Mouse (Mus musculus) stomach, postnatal 0 days (tissue): Measurements from ENCODE around the gene Cntn5.

Experiments
- CTCF ChIP-seq: IDR thresholded peaks from 2 replicates; pipeline ENCODE4 v1.5.1; 2016; ENCODE audit warnings: antibody characterized with exemption, low read depth, mild to moderate bottlenecking, moderate library complexity
- EP300 ChIP-seq: optimal IDR thresholded peaks from 2 replicates; pipeline ENCODE3; 2016; ENCODE audit warnings: antibody characterized with exemption

DNA sequence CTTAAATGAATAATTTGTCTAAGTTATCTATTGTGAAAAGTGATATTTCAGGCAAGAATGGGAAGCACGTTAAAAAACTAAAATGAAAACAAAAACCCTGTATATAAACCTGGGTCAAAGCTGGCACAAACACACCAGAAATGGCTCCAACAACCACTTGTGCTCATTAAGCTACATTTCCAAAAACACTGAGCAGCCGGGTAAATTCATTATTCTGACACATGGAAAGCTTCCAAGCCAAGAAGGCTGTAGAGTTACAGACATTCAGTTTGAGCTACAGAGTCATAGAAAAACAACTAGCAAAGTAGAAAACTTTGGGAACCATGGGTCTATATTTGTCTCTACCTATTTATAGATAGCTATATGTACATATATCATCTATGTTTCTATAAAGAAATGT lies 1087.1 kb downstream of the Cntn5 start:
- TF ChIP-seq CTCF = no peak
- TF ChIP-seq EP300 = no peak
